Mouse (Mus musculus) gastrocnemius, adult 18-20 months (tissue): Measurements from ENCODE around the gene Timp3. TPM values are rescaled to one million over a fixed set of nuclear protein-coding genes. Genes with fewer than 3 reads are reported as not detected.

Experiments
- DNase-seq: peaks from one replicate; pipeline ENCODE4 v3.0.0; 2021; ENCODE audit warnings: low spot score
- long read RNA-seq, 2 experiments: library from polyadenylated mRNA; stranded (forward); transcript quantifications; one replicate each; pipeline ENCODE4 v2.0.0; 2021
- total RNA-seq, 2 experiments: library from RNA; stranded (reverse); gene quantifications; 2 replicates each; pipeline ENCODE4 v1.2.3; 2021

Timp3 gene
- total RNA-seq = 10 to 100 TPM; 59.2 to 63.2 TPM
- long read RNA-seq, experiment 1, full-length matches to known transcripts = 28 of 39 reads
- long read RNA-seq, experiment 1, partial matches to known transcripts = 10 of 39 reads
- long read RNA-seq, experiment 1, other reads (novel, unspliced or antisense) = 1 of 39 reads
- long read RNA-seq, experiment 2, full-length matches to known transcripts = 15 of 25 reads
- long read RNA-seq, experiment 2, partial matches to known transcripts = 10 of 25 reads
- long read RNA-seq, experiment 2, other reads (novel, unspliced or antisense) = 0 of 25 reads

DNA sequence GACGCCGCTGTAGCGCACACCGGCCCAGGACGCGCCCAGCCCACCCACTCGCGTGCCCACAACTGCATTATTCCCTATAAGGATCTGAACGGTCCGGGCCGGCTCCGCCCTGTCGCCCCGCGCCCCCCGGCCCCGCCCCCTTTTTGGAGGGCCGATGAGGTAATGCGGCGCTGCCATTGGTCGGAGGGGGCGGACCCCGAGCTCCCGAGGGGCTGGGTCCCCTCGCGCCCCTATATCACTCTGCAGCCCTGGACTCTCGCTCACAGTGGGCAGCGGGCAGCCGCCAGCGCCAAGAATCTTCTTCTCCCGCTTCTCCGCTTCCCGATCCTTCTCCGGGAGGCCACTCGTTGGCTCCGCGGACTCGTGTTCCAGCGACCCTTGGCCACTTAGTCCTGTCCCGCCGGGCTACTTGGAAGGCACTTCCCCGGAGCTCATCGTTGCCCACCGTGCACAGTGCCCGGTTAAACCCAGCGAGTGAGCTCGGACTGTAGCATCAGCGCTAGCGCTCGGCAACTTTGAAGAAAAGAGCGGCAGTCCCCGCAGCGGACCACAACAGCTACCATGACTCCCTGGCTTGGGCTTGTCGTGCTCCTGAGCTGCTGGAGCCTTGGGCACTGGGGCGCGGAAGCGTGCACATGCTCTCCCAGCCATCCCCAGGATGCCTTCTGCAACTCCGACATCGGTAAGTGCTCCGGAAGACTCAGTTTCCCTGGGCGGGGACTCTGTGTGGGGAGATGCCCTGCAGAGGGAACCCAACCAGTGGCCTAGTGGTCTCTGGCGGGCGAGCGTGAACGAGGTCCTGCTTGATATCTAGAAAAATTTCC is at the start of gene Timp3:
Gene Timp3, plus strand, starts transcription at position 80 of the 824 bp plus-strand sequence.
- DNase-seq = peak; percentile 73

GRCm38 (mm10) chr10:86256221-86256620 is 44.0 kb upstream of the Timp3 start:
- DNase-seq = no peak

GRCm38 (mm10) chr10:86257045-86257444 is 43.1 kb upstream of the Timp3 start:
- no peak for DNase-seq

DNA sequence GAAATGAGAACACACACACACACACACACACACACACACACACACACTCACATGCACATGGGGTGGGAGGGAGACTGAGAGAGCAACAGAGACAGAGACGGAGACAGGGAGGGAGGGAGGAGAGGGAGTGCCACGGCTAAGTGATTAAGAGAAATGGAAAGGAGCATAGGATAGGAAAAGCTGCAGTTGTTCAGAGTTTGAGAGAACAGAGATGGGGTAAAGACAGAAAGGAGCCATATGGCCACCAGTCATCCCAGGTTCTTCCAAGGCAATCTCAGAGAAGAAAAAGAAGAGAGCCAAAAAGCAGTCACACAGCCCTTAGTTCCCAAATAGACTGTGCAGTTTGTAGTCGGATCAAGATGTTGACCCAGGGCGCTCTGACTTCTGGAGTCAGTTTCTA is 42.1 kb upstream of the Timp3 start:
- no peak for DNase-seq

GRCm38 (mm10) chr10:86258992-86259391 is 41.2 kb upstream of the Timp3 start:
- no peak for DNase-seq

- DNase-seq = no peak
Measured at GRCm38 (mm10) chr10:86261725-86262124, 38.4 kb upstream of the Timp3 start.

DNA sequence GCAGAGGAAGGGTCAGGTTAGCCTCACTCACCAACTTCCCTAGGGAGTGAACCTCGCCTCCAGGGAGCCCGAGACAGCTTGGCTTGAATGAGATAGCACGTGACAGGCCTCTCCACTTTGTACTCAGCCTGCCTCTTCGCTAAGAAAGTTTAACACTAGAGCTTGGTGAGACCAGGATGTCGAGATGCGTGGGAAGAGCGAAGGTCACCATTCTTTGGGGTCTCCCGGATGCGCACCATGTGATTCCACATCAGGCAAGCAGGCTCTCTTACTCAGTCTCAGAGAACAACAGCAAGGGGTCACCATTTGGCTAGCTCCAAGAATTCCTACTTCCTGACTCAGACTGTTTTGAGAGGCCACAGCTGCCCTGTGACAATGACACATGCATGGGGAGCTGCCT is 35.6 kb upstream of the Timp3 start:
- peak; percentile 14 for DNase-seq

- DNase-seq = peak; percentile 31
Measured at GRCm38 (mm10) chr10:86270254-86270653, 29.9 kb upstream of the Timp3 start.

DNA sequence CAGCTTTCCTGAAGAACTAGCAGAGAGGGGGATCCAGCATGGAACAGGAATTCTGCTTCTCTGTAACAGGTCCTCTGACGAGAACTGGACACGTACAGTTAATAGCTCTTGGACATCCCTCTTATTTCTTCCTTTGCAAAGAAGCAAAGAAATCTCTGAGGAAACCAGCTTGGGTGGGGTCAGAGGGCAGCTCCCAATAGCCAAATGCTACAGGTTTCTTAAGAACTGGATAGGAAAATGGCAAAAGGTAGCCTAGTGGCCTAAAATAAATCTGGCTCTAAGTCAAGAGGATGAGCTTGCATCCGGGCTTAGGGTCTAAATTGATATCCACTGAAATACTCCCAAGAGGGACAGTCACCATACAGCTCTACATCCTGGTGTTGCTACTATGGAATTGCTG is 27.3 kb upstream of the Timp3 start:
- DNase-seq = no peak

- DNase-seq = peak; percentile 39
Measured at GRCm38 (mm10) chr10:86273410-86274191, 26.6 kb upstream of the Timp3 start.

- no peak for DNase-seq
Measured at GRCm38 (mm10) chr10:86275585-86275984, 24.6 kb upstream of the Timp3 start.

GRCm38 (mm10) chr10:86277327-86277726 is 22.8 kb upstream of the Timp3 start:
- no peak for DNase-seq

GRCm38 (mm10) chr10:86278481-86278880 is 21.7 kb upstream of the Timp3 start:
- no peak for DNase-seq

- DNase-seq = no peak
Measured at GRCm38 (mm10) chr10:86279579-86280168, 20.5 kb upstream of the Timp3 start.

- DNase-seq = no peak
Measured at GRCm38 (mm10) chr10:86281238-86281637, 18.9 kb upstream of the Timp3 start.

GRCm38 (mm10) chr10:86286508-86286907 is 13.7 kb upstream of the Timp3 start:
- no peak for DNase-seq

- DNase-seq = no peak
Measured at GRCm38 (mm10) chr10:86290109-86290771, 9.9 kb upstream of the Timp3 start.

GRCm38 (mm10) chr10:86293880-86294279 is 6.3 kb upstream of the Timp3 start:
- DNase-seq = no peak

DNA sequence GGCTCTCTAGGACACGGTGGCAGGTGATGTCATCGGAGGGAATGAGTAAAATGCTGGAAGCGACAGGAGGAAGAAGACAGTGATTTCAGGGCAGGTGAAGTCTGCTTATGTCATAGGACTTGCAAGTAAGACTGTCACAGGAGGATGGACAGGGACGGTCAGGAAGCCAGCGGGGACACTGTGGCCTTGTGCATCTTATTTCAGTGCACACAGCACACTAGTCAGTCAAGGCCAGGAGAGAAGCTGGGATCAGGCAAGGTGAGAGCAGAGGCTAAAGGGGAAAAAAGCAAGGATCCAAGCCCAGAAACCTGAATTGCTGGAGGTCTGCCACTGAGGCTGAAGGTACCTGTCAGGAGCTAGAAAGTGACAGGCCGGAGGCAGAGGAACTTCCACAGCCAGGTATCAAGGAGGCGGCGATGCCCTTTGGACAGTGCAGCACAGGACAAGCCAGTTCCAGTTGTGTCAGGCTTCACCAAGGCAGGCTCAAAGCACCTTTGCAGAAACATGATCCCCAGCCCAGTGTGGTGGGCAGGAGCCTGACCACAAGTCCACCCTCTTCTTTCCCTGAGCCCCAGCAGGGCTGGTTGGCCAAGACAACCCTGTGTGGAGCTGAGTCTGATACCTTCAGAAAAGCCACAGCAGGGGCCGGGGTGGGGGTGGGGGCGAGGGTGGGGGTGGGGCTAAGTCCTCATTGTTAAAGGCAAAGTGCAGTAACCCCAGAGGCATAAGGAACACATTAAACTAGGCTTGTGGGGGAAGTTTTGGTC is 5.4 kb upstream of the Timp3 start:
- DNase-seq = no peak

DNA sequence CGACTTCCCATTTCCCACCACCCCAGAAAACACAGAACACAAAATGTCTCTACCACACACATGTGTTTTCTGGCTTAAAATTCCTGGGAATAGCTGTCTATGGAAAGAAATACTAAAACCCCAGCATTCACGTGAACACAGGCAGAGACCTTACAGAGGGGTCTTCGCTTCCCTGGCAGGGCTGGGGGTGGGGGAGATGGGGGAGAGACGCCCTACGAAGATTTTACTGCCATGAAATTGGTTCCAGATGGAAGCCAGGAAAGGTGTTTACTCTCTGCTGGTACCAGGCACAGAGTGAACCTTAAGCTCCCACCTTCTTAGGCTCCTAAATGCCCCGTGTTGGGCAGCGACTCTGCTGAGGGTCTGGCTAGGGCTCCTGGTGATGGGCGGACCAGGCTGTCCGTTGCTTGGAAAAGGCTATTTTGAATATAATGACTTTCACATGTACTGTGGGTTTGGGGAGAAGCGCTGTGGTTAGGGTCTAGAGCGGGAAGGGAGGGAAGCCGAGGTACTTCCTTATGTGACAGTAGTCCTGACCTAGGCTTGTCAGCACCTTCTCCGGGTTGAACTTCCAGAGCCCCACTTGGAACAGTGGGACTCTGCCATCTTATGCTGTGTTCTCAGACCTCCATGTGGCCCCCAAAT is 4.6 kb upstream of the Timp3 start:
- DNase-seq = no peak
